Mouse (Mus musculus) hindbrain, embryonic 13.5 days (tissue): Measurements from ENCODE around the gene Myo1a. TPM values are rescaled to one million over a fixed set of nuclear protein-coding genes. Genes with fewer than 3 reads are reported as not detected.
A peak's percentile ranks its signal among the peaks of the same experiment; 100 is the strongest.

ENCODE experiments used
- ATAC-seq: fragments of 200-750 bp; cut with Nextera tagmentation; 2 replicates; pipeline ENCODE4 v1.8.0; 2017; ENCODE audit warnings: moderate TSS enrichment; ENCODE audit not compliant: low FRiP score
- H3K27ac ChIP-seq: fragments of 300-500 bp; sonication (generic); 2 replicates; pipeline ENCODE4 v1.5.1; 2015; ENCODE audit warnings: inconsistent platforms, mild to moderate bottlenecking, moderate library complexity
- H3K27me3 ChIP-seq: fragments of 300-500 bp; sonication (generic); 2 replicates; pipeline ENCODE4 v1.6.1; 2015; ENCODE audit warnings: mild to moderate bottlenecking, inconsistent platforms
- H3K36me3 ChIP-seq: fragments of 300-500 bp; sonication (generic); 2 replicates; pipeline ENCODE4 v1.6.1; 2015; ENCODE audit warnings: mild to moderate bottlenecking, inconsistent platforms
- H3K4me1 ChIP-seq: fragments of 300-500 bp; sonication (generic); replicated peaks from 2 replicates; pipeline ENCODE4 v1.6.1; 2015; ENCODE audit warnings: inconsistent platforms
- H3K4me2 ChIP-seq: fragments of 300-500 bp; sonication (generic); 2 replicates; pipeline ENCODE4 v1.6.1; 2015; ENCODE audit warnings: inconsistent platforms, mild to moderate bottlenecking, moderate library complexity
- H3K4me3 ChIP-seq: fragments of 300-500 bp; sonication (generic); 2 replicates; pipeline ENCODE4 v1.5.1; 2015; ENCODE audit warnings: mild to moderate bottlenecking, inconsistent platforms
- H3K9ac ChIP-seq: fragments of 300-500 bp; sonication (generic); 2 replicates; pipeline ENCODE4 v1.6.1; 2015; ENCODE audit warnings: mild to moderate bottlenecking, inconsistent platforms
- H3K9me3 ChIP-seq: fragments of 300-500 bp; sonication (generic); 2 replicates; pipeline ENCODE4 v1.6.1; 2016; ENCODE audit warnings: inconsistent platforms
- WGBS: fragments of 180-500 bp; shearing (Covaris S2); methylation state at CpG from one replicate; pipeline ENCODE4 v1.1.7; 2015; 5-methylcytosine and 5-hydroxymethylcytosine counted together
- polyA plus RNA-seq: library from polyadenylated mRNA; unstranded; fragments of >200 nt; fragmentation: Nextera tagmentation; extraction: Ambion mirVana; gene quantifications from 2 replicates; pipeline ENCODE4 v1.2.1, GENCODE M21; 2015

The Myo1a gene
- polyA plus RNA-seq, 1 experiment from 2014 or later = 0.43 TPM

DNA sequence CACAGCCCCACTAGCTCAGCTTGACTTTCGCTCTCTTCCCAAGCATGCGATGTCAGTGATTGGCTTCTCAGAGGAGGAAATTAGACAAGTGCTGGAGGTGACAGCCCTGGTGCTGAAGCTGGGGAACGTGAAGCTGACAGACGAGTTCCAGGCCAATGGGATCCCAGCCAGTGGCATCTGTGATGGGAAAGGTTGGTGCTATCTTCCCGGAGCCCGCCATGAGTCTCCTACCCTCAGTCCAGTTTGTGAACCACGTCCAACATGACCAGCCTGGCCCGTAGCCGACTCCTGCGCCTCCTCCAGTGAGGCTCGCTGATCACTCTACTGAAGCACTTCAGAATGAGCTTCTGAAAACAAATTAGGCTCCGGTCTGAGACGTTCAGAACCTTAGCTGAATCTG lies 5.4 kb downstream of the Myo1a start:
- ATAC-seq = no peak
- 87% methylated on average over 13 of the region's 13 CpGs for WGBS
- H3K4me1 ChIP-seq = no peaks in the 10 kb centered on the region
- H3K9me3 ChIP-seq = no peaks in the 10 kb centered on the region
- H3K4me3 ChIP-seq = no peak overlapping the region
- H3K27me3 ChIP-seq = no peaks in the 10 kb centered on the region
- H3K36me3 ChIP-seq = no peaks in the 10 kb centered on the region
- no peak overlapping the region for H3K27ac ChIP-seq
- H3K4me2 ChIP-seq = no peak overlapping the region
- H3K9ac ChIP-seq = no peak overlapping the region

DNA sequence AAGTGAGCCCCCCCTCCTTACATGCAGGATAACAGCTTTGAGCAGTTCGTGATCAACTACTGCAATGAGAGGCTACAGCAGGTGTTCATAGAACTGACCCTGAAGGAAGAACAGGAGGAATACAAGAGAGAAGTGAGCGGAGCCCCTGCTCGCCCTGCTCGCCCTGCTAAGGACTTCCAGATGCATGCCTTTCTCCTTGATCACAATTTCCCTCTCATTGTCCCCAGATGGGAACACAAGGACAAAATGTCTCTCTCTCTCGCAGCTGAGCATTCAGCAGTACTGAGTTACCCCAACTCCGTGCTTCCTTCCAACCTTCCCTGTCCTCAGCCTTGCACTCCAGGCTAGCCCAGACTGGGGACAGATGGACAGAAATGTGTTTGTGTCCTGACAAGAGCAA lies 7.8 kb downstream of the Myo1a start:
- Histone ChIP-seq H3K9ac (no peak overlapping the region), H3K9me3 (no peaks in the 10 kb centered on the region), H3K27me3 (no peaks in the 10 kb centered on the region), H3K36me3 (no peaks in the 10 kb centered on the region), H3K4me3 (no peak overlapping the region), H3K4me1 (no peaks in the 10 kb centered on the region), H3K27ac (no peak overlapping the region), H3K4me2 (no peak overlapping the region)
- 81% methylated on average over 6 of the region's 6 CpGs for WGBS
- no peak for ATAC-seq

DNA sequence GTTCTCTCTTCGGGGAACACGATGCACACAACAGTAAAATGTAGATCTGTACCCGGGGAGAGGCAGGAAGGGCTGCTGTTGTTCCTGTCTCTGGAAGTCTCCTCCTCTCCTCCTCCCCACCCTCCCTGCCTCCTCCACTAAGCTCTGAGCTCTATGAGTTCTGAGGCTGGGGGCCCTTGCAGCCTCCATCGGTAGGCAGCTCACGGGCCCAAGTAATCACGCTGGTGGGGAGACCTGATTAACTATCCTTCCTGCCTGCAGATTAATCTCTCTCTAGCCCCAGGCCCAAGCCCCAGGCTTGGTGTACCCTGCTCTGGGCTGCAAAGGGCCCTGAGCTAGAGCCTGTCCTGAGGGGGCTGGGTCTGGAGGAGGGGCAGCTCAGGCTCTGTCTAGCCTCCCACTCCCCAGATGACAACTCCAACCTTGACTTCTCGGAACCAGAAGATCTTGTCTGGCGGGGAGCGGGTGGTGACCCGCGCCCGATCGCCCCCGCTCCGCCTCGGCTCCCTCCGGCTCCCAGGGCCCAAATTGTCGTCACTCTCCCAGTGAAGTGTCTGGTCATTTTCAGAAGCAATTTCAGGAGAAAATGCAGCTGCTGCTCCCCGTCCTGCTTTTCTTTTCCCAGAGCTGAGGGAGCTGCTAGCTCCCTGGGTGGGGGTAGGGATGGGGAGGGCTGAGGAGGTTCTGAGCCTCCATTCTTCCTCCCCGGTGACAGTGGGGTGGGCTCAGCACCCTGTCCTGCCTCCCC lies 16.9 kb downstream of the Myo1a start:
- peak; percentile 55; the same call in 1 of the 2 replicates for ATAC-seq
- Histone ChIP-seq H3K4me1 (peaks cover 24% of the 10 kb centered on the region), H3K4me2 (peak overlapping the region; percentile 35), H3K27me3 (peaks cover 15% of the 10 kb centered on the region; the same call in 1 of the 2 replicates), H3K9me3 (no peaks in the 10 kb centered on the region), H3K27ac (peak overlapping the region; percentile 44; the same call in 1 of the 2 replicates), H3K9ac (peak overlapping the region; percentile 49), H3K4me3 (0 out of 2 replicates have a peak overlapping the region, but pooled peaks have one; percentile 4), H3K36me3 (no peaks in the 10 kb centered on the region)
- 11% methylated on average over 20 of the region's 20 CpGs for WGBS

DNA sequence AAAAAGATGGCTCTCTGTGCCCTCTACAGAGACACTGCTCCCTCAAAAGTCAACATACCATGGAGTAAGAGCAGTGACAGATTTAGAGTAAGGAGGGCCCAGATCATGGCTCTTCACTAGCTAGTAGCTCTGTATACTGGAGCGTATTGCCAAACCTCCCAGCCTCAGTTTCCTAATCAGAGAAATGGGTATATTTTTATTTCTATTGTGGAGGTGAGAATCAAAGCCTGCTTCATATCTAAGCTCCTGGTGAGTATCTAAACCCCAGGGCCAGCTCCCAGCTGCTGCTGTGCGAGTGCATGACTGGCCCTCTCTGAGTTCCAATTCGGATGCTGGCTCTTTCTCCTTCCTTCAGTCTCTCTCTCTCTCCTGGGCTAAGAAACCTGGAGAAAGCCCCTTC lies 19.2 kb downstream of the Myo1a start, which contains the start of gene Tac2:
Tac2 (plus strand) TSS at position 301 of the 400 bp plus-strand sequence.
- Histone ChIP-seq H3K27ac (no peak within 1 kb of the TSS), H3K4me3 (no peak within 1 kb of the TSS), H3K27me3 (peaks cover 23% of the 10 kb centered on the region; the same call in 1 of the 2 replicates), H3K4me1 (peaks cover 30% of the 10 kb centered on the region), H3K4me2 (no peak within 1 kb of the TSS), H3K36me3 (no peaks in the 10 kb centered on the region), H3K9me3 (no peaks in the 10 kb centered on the region), H3K9ac (no peak within 1 kb of the TSS)
- whole genome bisulfite sequencing = 83% methylated on average over 3 of the region's 3 CpGs
- no peak for ATAC-seq

DNA sequence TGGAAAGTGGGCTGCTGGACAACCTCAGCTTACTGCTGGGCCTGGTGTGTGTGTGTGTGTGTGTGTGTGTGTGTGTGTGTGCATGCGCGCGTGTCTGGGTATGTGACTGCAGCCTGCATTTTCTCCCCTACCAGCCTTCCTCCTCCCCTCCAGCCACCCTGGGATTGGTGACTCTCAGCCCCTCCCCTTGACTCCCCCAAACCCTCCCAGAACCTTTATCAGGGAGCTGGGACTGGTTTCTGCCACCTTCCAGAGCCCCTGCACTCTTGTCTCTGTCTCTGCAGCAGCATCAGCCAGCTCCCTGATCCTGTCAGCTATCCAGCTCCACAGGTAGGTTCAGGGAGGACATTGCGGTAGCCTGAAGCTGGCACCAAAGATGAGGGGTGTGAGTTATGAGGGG lies 20.2 kb downstream of the Myo1a start:
- H3K27me3 ChIP-seq = peaks cover 27% of the 10 kb centered on the region; the same call in 1 of the 2 replicates
- WGBS = 90% methylated on average over 3 of the region's 4 CpGs
- no peak overlapping the region for H3K9ac ChIP-seq
- peaks cover 31% of the 10 kb centered on the region for H3K4me1 ChIP-seq
- H3K4me3 ChIP-seq = no peak overlapping the region
- no peak overlapping the region for H3K27ac ChIP-seq
- no peak for ATAC-seq
- H3K36me3 ChIP-seq = no peaks in the 10 kb centered on the region
- no peak overlapping the region for H3K4me2 ChIP-seq
- H3K9me3 ChIP-seq = no peaks in the 10 kb centered on the region

DNA sequence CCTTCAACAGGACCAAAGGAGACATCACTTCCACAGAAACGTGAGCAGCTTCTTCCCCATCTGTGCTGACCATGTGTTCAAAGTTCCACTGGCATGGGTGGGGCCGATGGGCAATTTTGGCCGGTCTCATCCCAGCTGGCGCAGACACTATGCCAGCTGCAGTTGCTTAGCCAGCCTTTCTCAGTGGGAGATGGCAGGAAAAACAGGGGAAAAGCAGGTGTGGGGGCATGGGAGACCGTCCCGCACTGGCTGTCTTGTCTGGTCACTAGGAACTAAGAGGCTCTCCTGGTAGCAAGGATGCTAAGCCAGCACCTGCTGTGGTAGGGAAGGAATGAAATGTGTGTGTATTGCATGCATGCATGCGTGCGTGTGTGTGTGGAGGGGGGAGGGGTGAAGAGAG lies 23.5 kb downstream of the Myo1a start:
- Histone ChIP-seq H3K4me1 (peaks cover 21% of the 10 kb centered on the region), H3K27me3 (0 out of 2 replicates have a peak, but pooled peaks cover 18% of the 10 kb centered on the region), H3K36me3 (no peaks in the 10 kb centered on the region), H3K27ac (no peak overlapping the region), H3K4me3 (no peak overlapping the region), H3K4me2 (no peak overlapping the region), H3K9ac (no peak overlapping the region), H3K9me3 (no peaks in the 10 kb centered on the region)
- 0 out of 2 replicates have a peak, but pooled peaks have one; percentile 21 for ATAC-seq
- WGBS = 77% methylated on average over 8 of the region's 8 CpGs

DNA sequence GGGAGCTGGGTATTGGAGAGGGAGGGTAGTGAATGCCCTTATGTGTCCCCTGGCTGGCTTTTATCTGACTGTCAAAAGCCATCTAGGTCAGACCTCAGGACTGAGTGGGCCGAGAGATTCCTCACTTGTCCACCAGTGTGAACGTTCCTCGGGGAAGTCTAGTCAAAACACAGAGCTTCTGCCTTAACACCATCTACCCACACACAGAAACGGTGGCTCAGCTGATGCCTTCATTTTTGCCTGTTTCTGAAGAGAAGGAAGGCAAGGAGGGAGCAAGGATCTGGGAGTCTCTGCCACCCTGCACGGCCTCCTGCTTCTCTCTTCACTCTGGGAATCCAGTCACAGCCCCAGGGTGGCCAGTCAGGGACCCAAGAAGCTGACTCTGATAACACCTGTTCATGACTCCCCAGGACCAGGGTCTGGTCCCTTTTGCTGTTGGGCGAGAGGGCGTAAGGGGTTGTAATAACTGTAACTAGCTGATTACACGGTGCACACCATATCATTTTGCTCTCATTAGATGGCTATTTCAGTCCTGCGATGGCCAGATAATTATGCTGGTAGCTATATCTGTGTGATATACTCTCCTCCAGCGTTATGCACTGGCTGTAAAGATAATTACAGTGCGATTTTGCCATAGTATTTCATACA lies 25.4 kb downstream of the Myo1a start:
- Histone ChIP-seq H3K27ac (peak overlapping the region; percentile 40), H3K4me1 (peaks cover 21% of the 10 kb centered on the region), H3K9me3 (no peaks in the 10 kb centered on the region), H3K36me3 (no peaks in the 10 kb centered on the region), H3K9ac (peak overlapping the region; percentile 24; the same call in 1 of the 2 replicates), H3K4me3 (no peak overlapping the region), H3K27me3 (0 out of 2 replicates have a peak, but pooled peaks cover 22% of the 10 kb centered on the region), H3K4me2 (no peak overlapping the region)
- WGBS = 61% methylated on average over 11 of the region's 11 CpGs
- ATAC-seq = no peak

DNA sequence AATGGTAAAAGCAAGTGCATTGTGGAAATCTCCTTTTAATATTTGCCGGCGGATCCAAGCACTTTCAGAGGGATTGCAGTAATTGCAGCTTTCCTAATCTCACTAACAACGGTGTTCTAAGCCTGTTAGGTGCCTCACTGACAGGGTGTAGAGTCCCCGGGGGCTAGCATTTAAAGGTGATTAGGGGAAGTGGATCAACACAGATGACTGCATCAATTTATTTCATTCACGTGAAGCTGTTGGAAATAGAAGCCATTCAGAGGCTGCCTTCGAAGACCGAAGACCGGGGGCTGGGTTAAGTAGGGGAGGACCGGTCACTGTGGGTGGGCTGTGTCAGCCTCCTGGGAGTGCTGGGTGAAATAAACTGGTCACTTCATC lies 26.0 kb downstream of the Myo1a start:
- Histone ChIP-seq H3K4me2 (no peak overlapping the region), H3K9me3 (no peaks in the 10 kb centered on the region), H3K27ac (peak overlapping the region; percentile 40; the same call in 1 of the 2 replicates), H3K9ac (no peak overlapping the region), H3K4me1 (peaks cover 21% of the 10 kb centered on the region), H3K27me3 (0 out of 2 replicates have a peak, but pooled peaks cover 17% of the 10 kb centered on the region), H3K4me3 (no peak overlapping the region), H3K36me3 (no peaks in the 10 kb centered on the region)
- ATAC-seq = no peak
- WGBS = 33% methylated on average over 9 of the region's 9 CpGs

DNA sequence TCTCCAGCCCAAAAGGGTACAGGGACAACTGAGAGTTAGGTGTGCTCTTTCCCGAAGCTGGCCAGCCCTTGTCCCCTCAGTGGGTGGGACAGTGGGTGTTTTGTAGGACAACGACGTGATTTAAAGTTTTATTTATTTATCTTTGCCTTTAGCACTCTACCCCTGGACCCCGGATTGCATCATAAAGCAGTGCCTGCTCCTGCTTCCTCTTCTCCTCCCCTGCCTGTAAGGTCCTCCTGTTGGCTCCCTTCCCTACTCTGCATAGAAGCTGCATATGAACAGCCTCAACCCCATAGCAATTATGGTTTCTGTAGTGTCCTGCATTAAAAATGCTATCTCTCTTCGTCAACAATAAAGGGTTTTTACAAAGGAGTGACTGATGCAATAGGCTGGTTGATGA lies 26.4 kb downstream of the Myo1a start:
- peaks cover 21% of the 10 kb centered on the region for H3K4me1 ChIP-seq
- WGBS = 43% methylated on average over 5 of the region's 5 CpGs
- no peak overlapping the region for H3K4me3 ChIP-seq
- H3K36me3 ChIP-seq = no peaks in the 10 kb centered on the region
- H3K9ac ChIP-seq = no peak overlapping the region
- no peak for ATAC-seq
- H3K27me3 ChIP-seq = 0 out of 2 replicates have a peak, but pooled peaks cover 19% of the 10 kb centered on the region
- peak overlapping the region; percentile 40; the same call in 1 of the 2 replicates for H3K27ac ChIP-seq
- no peak overlapping the region for H3K4me2 ChIP-seq
- no peaks in the 10 kb centered on the region for H3K9me3 ChIP-seq

DNA sequence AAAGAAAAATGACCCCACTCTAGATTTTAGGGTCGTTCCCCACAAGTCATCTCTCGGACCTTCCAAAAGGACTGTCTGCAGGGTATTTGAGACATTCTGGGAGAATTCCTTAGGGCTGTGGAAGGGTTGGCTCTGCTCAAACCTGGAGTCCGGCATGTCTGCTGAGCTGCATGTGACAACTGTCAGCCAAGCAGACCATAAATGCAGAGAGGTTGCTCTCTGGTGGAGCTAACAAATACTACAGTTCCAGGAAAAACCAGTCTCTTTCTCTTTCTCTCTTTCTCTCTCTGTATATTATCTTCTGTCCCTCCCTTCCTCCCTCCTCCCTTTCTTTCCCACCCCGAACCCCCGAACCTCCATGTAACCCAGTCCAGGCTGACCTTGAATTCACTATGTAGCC lies 29.5 kb downstream of the Myo1a start:
- no peak overlapping the region for H3K9ac ChIP-seq
- H3K4me3 ChIP-seq = no peak overlapping the region
- H3K27ac ChIP-seq = no peak overlapping the region
- H3K4me2 ChIP-seq = no peak overlapping the region
- H3K27me3 ChIP-seq = 0 out of 2 replicates have a peak, but pooled peaks cover 12% of the 10 kb centered on the region
- ATAC-seq = no peak
- peaks cover 18% of the 10 kb centered on the region for H3K4me1 ChIP-seq
- no peaks in the 10 kb centered on the region for H3K9me3 ChIP-seq
- no peaks in the 10 kb centered on the region for H3K36me3 ChIP-seq
- WGBS = 59% methylated on average over 5 of the region's 5 CpGs

DNA sequence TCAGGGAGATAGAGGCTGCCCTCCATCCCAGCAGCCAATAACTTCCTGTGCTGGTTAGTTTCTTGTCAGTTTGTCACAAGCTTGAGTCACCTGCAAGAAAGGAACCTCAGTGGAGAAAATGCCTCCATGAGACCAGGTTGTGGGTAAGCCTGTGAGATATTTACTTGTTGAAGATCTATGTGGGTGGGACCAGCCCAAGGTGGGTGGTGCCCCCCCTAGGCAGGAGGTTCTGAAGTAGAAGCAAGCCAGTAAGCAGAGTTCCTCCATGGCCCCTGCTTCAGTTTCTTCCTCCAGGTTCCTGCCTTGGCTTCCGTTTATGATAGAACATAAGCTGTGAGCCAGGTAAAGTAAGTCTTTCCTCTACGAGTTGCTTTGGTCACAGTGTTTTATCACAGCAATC lies 31.3 kb downstream of the Myo1a start:
- Histone ChIP-seq H3K9ac (no peak overlapping the region), H3K4me1 (peaks cover 19% of the 10 kb centered on the region), H3K9me3 (no peaks in the 10 kb centered on the region), H3K27me3 (0 out of 2 replicates have a peak, but pooled peaks cover 7% of the 10 kb centered on the region), H3K27ac (no peak overlapping the region), H3K4me3 (no peak overlapping the region), H3K36me3 (no peaks in the 10 kb centered on the region; the same call in 1 of the 2 replicates), H3K4me2 (no peak overlapping the region)
- no peak for ATAC-seq
- WGBS = 82% methylated on average over 2 of the region's 2 CpGs

DNA sequence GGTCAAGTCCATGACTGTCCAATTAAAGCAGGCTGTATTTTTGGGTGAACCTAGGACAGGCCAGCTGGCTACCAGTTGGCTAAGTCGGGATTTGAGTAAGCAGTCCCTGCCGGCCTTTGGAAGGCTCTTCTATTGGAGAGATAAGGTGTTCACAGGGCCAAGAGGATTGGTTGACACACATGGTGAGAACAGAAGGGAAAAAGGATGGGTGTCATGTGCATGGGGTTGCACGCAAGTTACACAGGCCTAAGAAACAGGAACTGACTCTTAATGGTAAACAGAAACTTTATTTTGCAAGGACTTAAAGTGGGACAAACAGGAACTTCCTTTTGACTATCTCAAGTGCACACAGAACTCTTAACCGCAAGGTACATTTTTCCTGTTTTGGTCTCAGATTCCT lies 31.9 kb downstream of the Myo1a start:
- Histone ChIP-seq H3K36me3 (peaks cover 6% of the 10 kb centered on the region), H3K4me1 (peaks cover 19% of the 10 kb centered on the region), H3K27ac (no peak overlapping the region), H3K27me3 (0 out of 2 replicates have a peak, but pooled peaks cover 7% of the 10 kb centered on the region), H3K4me2 (no peak overlapping the region), H3K9me3 (no peaks in the 10 kb centered on the region), H3K4me3 (no peak overlapping the region), H3K9ac (no peak overlapping the region)
- WGBS = 80% methylated on average over 4 of the region's 4 CpGs
- ATAC-seq = no peak
